Mouse (Mus musculus): ENCODE results near the gene Ywhah. TPM values are rescaled to one million over a fixed set of nuclear protein-coding genes. Genes with fewer than 3 reads are reported as not detected.

Gene Ywhah
- polyA plus RNA-seq, 1 experiment from 2014 or later: 431 TPM

Other genes with a start within 250 kb of the Ywhah start
- gene Pisd, start 233.2 kb upstream of the Ywhah start, polyA plus RNA-seq (2015; fragmentation: Nextera tagmentation; extraction: Ambion mirVana): 74.4 and 85.8 TPM in 2 replicates
- gene Gm20671, start 191.7 kb upstream of the Ywhah start, polyA plus RNA-seq (2015; fragmentation: Nextera tagmentation; extraction: Ambion mirVana): not detected in 2 replicates
- gene Prr14l, start 164.6 kb upstream of the Ywhah start, polyA plus RNA-seq (2015; fragmentation: Nextera tagmentation; extraction: Ambion mirVana): 14.9 and 18.7 TPM in 2 replicates
- 15.9 and 21.3 TPM in 2 replicates for gene Depdc5, start 155.1 kb upstream of the Ywhah start, polyA plus RNA-seq (2015; fragmentation: Nextera tagmentation; extraction: Ambion mirVana)
- gene Slc5a1, start 85.4 kb downstream of the Ywhah start, polyA plus RNA-seq (2015; fragmentation: Nextera tagmentation; extraction: Ambion mirVana): 11.9 and 12.5 TPM in 2 replicates
- 38.2 and 41.8 TPM in 2 replicates for gene Spon2, start 199.6 kb downstream of the Ywhah start, polyA plus RNA-seq (2015; fragmentation: Nextera tagmentation; extraction: Ambion mirVana)